Mouse (Mus musculus): ENCODE data around the gene Gm10337. TPM values are rescaled to one million over a fixed set of nuclear protein-coding genes. Genes with fewer than 3 reads are reported as not detected.

Gene Gm10337
- total RNA-seq, 2 experiments from 2014 or later = 3.6 TPM; not detected in 1

GRCm38 (mm10) chr15:102546246-102546645 is 42.7 kb downstream of the Gm10337 start:
- intact Hi-C loops (cut with DNase I) = no loop called here
- no peak for DNase-seq

- intact Hi-C loops (cut with DNase I) = no loop called here
- DNase-seq = peak; percentile 81 to 84
Measured at GRCm38 (mm10) chr15:102546677-102547427, 43.3 kb downstream of the Gm10337 start.

GRCm38 (mm10) chr15:102547478-102547877 is 44.0 kb downstream of the Gm10337 start:
- intact Hi-C loops (cut with DNase I) = no loop called here
- DNase-seq = peak; percentile 58 to 63

- intact Hi-C loops (cut with DNase I) = no loop called here
- DNase-seq = no peak
Measured at GRCm38 (mm10) chr15:102552599-102552998, 49.1 kb downstream of the Gm10337 start.

Other genes with a start within 250 kb of the Gm10337 start
- 10 to 100 TPM; 23.2 to 27.2 TPM for gene Rarg, start 246.2 kb upstream of the Gm10337 start, total RNA-seq (2021)
- not detected for gene Gm9918, start 233.2 kb upstream of the Gm10337 start, total RNA-seq (2021)
- gene Mfsd5, start 224.3 kb upstream of the Gm10337 start, total RNA-seq (2021) = 10 to 100 TPM; 20.6 to 23.8 TPM
- 10 to 100 TPM in 1 of 2 experiments, 1 to 10 TPM in 1; 7.5 to 10.7 TPM for gene Espl1, start 207.5 kb upstream of the Gm10337 start, total RNA-seq (2021)
- gene Pfdn5, start 177.6 kb upstream of the Gm10337 start, total RNA-seq (2021) = 100 to 1,000 TPM; 336 to 346 TPM
- 10 to 100 TPM; 28.3 to 31.5 TPM for gene Myg1, start 172.0 kb upstream of the Gm10337 start, total RNA-seq (2021)
- gene Aaas, start 153.0 kb upstream of the Gm10337 start, total RNA-seq (2021) = 10 to 100 TPM; 16.2 to 16.4 TPM
- not detected for gene Sp7, start 136.5 kb upstream of the Gm10337 start, total RNA-seq (2021)
- 10 to 100 TPM; 57.7 to 68.4 TPM for gene Sp1, start 97.6 kb upstream of the Gm10337 start, total RNA-seq (2021)
- gene Amhr2, start 58.4 kb upstream of the Gm10337 start, total RNA-seq (2021) = 1 to 10 TPM in 1 of 2 experiments, under 1 TPM in 1; 0.67 to 1.4 TPM
- gene Prr13, start 44.7 kb upstream of the Gm10337 start, total RNA-seq (2021) = 10 to 100 TPM; 23.3 to 27.3 TPM
- 100 to 1,000 TPM; 547 to 592 TPM for gene Pcbp2, start 33.2 kb upstream of the Gm10337 start, total RNA-seq (2021)
- 1 to 10 TPM; 5.1 to 5.2 TPM for gene Map3k12, start 13.3 kb downstream of the Gm10337 start, total RNA-seq (2021)
- 10 to 100 TPM; 45.9 to 53.1 TPM for gene Tarbp2, start 14.5 kb downstream of the Gm10337 start, total RNA-seq (2021)
- gene Npff, start 21.2 kb downstream of the Gm10337 start, total RNA-seq (2021) = 1 to 10 TPM; 1.4 to 3.8 TPM
- gene Gm28047, start 121.3 kb downstream of the Gm10337 start, total RNA-seq (2021) = 1 to 10 TPM in 1 of 2 experiments, not detected in 1; 1.2 TPM
- 10 to 100 TPM; 71.3 to 79.2 TPM for gene Atf7, start 121.7 kb downstream of the Gm10337 start, total RNA-seq (2021)
- 10 to 100 TPM; 31.1 to 47.4 TPM for gene Atp5g2, start 168.6 kb downstream of the Gm10337 start, total RNA-seq (2021)
- 100 to 1,000 TPM in 1 of 2 experiments, 10 to 100 TPM in 1; 90.9 to 100 TPM for gene Calcoco1, start 218.5 kb downstream of the Gm10337 start, total RNA-seq (2021)

Data from heart, postnatal 10 days (tissue).